Mouse (Mus musculus): ENCODE measurements around the gene Larp1b.
A peak's percentile ranks its signal among the peaks of the same experiment; 100 is the strongest.

Larp1b gene

GRCm38 (mm10) chr3:41081474-41082301 is 132.1 kb downstream of the Larp1b start:
- peaks cover 65% of the 10 kb centered on the region for H3K4me1 ChIP-seq (replicated peaks; ENCODE audit: low read depth, low read length)
- peaks cover 26% of the 10 kb centered on the region for H3K36me3 ChIP-seq (ENCODE audit: insufficient read depth, low read length)
- no peaks in the 10 kb centered on the region for H3K27me3 ChIP-seq (ENCODE audit: insufficient read depth, low read length)
- H3K9me3 ChIP-seq (ENCODE audit: low read length): no peaks in the 10 kb centered on the region
- H3K4me3 ChIP-seq (replicated peaks; ENCODE audit: low read length): peak overlapping the region; percentile 99
- TF ChIP-seq CTCF (conservative IDR thresholded peaks at IDR 0.05; ENCODE audit: low read length) (no peak), POU5F1 (IDR thresholded peaks at IDR 0.05; ENCODE audit: borderline replicate concordance, low read length) (no peak), NANOG (IDR thresholded peaks at IDR 0.05; ENCODE audit: borderline replicate concordance, low read length) (no peak)

- no peak for TF ChIP-seq CTCF (conservative IDR thresholded peaks at IDR 0.05; ENCODE audit: low read length)
- TF ChIP-seq NANOG (IDR thresholded peaks at IDR 0.05; ENCODE audit: borderline replicate concordance, low read length): no peak
- no peak for TF ChIP-seq POU5F1 (IDR thresholded peaks at IDR 0.05; ENCODE audit: borderline replicate concordance, low read length)
- Histone ChIP-seq H3K4me1 (replicated peaks; ENCODE audit: low read depth, low read length) (peaks cover 73% of the 10 kb centered on the region), H3K36me3 (ENCODE audit: insufficient read depth, low read length) (peaks cover 20% of the 10 kb centered on the region), H3K27me3 (ENCODE audit: insufficient read depth, low read length) (no peaks in the 10 kb centered on the region), H3K9me3 (ENCODE audit: low read length) (no peaks in the 10 kb centered on the region), H3K4me3 (replicated peaks; ENCODE audit: low read length) (peak overlapping the region; percentile 99)
Observed at GRCm38 (mm10) chr3:41082520-41082884, 132.9 kb downstream of the Larp1b start.

GRCm38 (mm10) chr3:41082885-41083789 is 133.5 kb downstream of the Larp1b start, which contains the start of gene Pgrmc2:
Gene Pgrmc2, minus strand, starts transcription at chr3:41083046.
- Histone ChIP-seq H3K4me3 (replicated peaks; ENCODE audit: low read length) (peak within 1 kb of the TSS; percentile 99), H3K36me3 (ENCODE audit: insufficient read depth, low read length) (peaks cover 14% of the 10 kb centered on the region), H3K9me3 (ENCODE audit: low read length) (no peaks in the 10 kb centered on the region), H3K4me1 (replicated peaks; ENCODE audit: low read depth, low read length) (peaks cover 74% of the 10 kb centered on the region), H3K27me3 (ENCODE audit: insufficient read depth, low read length) (no peaks in the 10 kb centered on the region)
- TF ChIP-seq POU5F1 (IDR thresholded peaks at IDR 0.05; ENCODE audit: borderline replicate concordance, low read length) (no peak), CTCF (conservative IDR thresholded peaks at IDR 0.05; ENCODE audit: low read length) (no peak), NANOG (IDR thresholded peaks at IDR 0.05; ENCODE audit: borderline replicate concordance, low read length) (no peak)

DNA sequence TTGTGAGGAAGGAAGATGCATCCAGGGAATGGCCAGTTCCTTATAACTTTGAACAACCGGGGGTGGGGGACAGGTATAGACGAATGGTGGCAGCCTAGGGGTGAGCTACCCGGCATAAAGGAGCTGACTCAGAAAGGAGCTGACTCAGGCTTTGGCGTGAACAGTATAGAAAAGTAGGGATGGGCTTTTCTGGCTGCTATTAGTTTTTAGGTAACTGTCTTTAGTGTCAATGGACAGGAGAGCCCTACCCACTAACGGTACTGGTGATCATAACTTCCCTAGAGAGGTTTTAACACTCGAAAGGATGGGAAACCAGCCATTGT is 134.1 kb downstream of the Larp1b start:
- TF ChIP-seq POU5F1 (IDR thresholded peaks at IDR 0.05; ENCODE audit: borderline replicate concordance, low read length) (no peak), NANOG (IDR thresholded peaks at IDR 0.05; ENCODE audit: borderline replicate concordance, low read length) (no peak), CTCF (conservative IDR thresholded peaks at IDR 0.05; ENCODE audit: low read length) (no peak)
- Histone ChIP-seq H3K9me3 (ENCODE audit: low read length) (no peaks in the 10 kb centered on the region), H3K27me3 (ENCODE audit: insufficient read depth, low read length) (no peaks in the 10 kb centered on the region), H3K4me1 (replicated peaks; ENCODE audit: low read depth, low read length) (peaks cover 68% of the 10 kb centered on the region), H3K36me3 (ENCODE audit: insufficient read depth, low read length) (peaks cover 9% of the 10 kb centered on the region), H3K4me3 (replicated peaks; ENCODE audit: low read length) (peak overlapping the region; percentile 99)

DNA sequence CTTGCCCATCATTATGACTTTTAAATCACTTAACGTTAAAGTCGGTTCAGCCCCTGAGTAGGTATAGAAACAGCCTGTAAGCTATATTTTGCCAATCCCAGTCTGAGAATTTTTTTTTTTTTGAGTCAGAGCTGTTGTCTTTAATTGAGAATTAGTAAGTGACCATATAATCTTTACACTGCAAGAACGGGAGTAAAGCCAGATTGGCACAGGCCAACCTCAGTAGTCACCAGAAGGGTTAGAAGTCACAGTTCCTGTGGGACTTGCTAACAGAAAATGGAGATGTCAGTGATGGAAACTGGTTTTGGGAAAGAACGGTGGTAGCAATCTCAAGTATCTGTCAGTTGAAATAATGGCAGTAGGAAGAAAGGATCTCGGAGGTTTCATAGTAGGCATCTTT is 134.8 kb downstream of the Larp1b start:
- H3K4me1 ChIP-seq (replicated peaks; ENCODE audit: low read depth, low read length): peaks cover 65% of the 10 kb centered on the region
- H3K4me3 ChIP-seq (replicated peaks; ENCODE audit: low read length): peak overlapping the region; percentile 99
- H3K36me3 ChIP-seq (ENCODE audit: insufficient read depth, low read length): peaks cover 5% of the 10 kb centered on the region; the same call in 1 of the 2 replicates
- H3K27me3 ChIP-seq (ENCODE audit: insufficient read depth, low read length): no peaks in the 10 kb centered on the region
- H3K9me3 ChIP-seq (ENCODE audit: low read length): no peaks in the 10 kb centered on the region
- TF ChIP-seq NANOG (IDR thresholded peaks at IDR 0.05; ENCODE audit: borderline replicate concordance, low read length): no peak
- TF ChIP-seq CTCF (conservative IDR thresholded peaks at IDR 0.05; ENCODE audit: low read length): no peak
- TF ChIP-seq POU5F1 (IDR thresholded peaks at IDR 0.05; ENCODE audit: borderline replicate concordance, low read length): no peak

DNA sequence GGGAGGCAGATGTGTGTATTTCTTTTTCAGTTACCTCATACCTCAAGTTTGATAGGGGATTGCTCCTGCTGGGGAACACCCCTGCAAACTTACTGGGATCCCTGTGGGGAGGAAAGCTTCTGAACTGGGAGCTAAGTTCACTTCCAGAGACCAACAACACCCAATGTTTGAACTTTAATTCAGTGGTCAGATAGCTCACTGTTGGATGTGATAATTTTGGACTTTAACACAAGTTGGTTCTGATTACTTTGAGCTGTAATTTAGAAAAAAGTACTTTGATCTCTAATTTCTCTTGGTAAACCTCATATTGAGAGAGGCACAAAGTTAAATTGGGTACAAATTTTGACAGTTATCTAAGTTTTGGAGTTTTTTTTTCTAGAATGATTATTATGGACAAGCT is 137.4 kb downstream of the Larp1b start:
- H3K4me1 ChIP-seq (replicated peaks; ENCODE audit: low read depth, low read length): peaks cover 43% of the 10 kb centered on the region

More for the DNA sequence above, 137.4 kb downstream of the Larp1b start:
- no peaks in the 10 kb centered on the region for H3K9me3 ChIP-seq (ENCODE audit: low read length)
- no peaks in the 10 kb centered on the region for H3K27me3 ChIP-seq (ENCODE audit: insufficient read depth, low read length)
- TF ChIP-seq POU5F1 (IDR thresholded peaks at IDR 0.05; ENCODE audit: borderline replicate concordance, low read length) (no peak), NANOG (IDR thresholded peaks at IDR 0.05; ENCODE audit: borderline replicate concordance, low read length) (no peak), CTCF (conservative IDR thresholded peaks at IDR 0.05; ENCODE audit: low read length) (no peak)
- H3K36me3 ChIP-seq (ENCODE audit: insufficient read depth, low read length): no peaks in the 10 kb centered on the region
- no peak overlapping the region for H3K4me3 ChIP-seq (replicated peaks; ENCODE audit: low read length)
